Mouse (Mus musculus): ENCODE measurements around the gene Dnajb2.

Dnajb2 gene

GRCm38 (mm10) chr1:75236117-75237050 lies at the start of gene Dnajb2:
Dnajb2 (plus strand) TSS chr1:75236406.
- peak; percentile 94 to 96 for DNase-seq (ENCODE audit: inconsistent age in 2 of 2, low spot score in 1 of 2)

- no peak for DNase-seq (ENCODE audit: inconsistent age in 2 of 2, low spot score in 1 of 2)
These were observed 49.1 kb upstream of the Dnajb2 start for GRCm38 (mm10) chr1:75187126-75187525.

GRCm38 (mm10) chr1:75187914-75188483 lies 48.2 kb upstream of the Dnajb2 start:
- no peak for DNase-seq (ENCODE audit: inconsistent age in 2 of 2, low spot score in 1 of 2)

- DNase-seq (ENCODE audit: inconsistent age in 2 of 2, low spot score in 1 of 2) = no peak
These were observed 45.6 kb upstream of the Dnajb2 start for GRCm38 (mm10) chr1:75190577-75190976.

- DNase-seq (ENCODE audit: inconsistent age in 2 of 2, low spot score in 1 of 2) = no peak
These were observed 45.0 kb upstream of the Dnajb2 start for GRCm38 (mm10) chr1:75191258-75191621.

GRCm38 (mm10) chr1:75191622-75192402 lies 44.4 kb upstream of the Dnajb2 start, which contains the start of the genes Ankzf1 and Atg9a:
Ankzf1 (plus strand) TSS chr1:75192151.
Atg9a (minus strand) TSS chr1:75192196.
- peak; percentile 97 to 98 for DNase-seq (ENCODE audit: inconsistent age in 2 of 2, low spot score in 1 of 2)

- peak in 1 of 2 experiments; percentile 64 for DNase-seq (ENCODE audit: inconsistent age in 2 of 2, low spot score in 1 of 2)
These were observed 43.8 kb upstream of the Dnajb2 start for GRCm38 (mm10) chr1:75192452-75192851.

GRCm38 (mm10) chr1:75201236-75201635 lies 35.0 kb upstream of the Dnajb2 start:
- no peak for DNase-seq (ENCODE audit: inconsistent age in 2 of 2, low spot score in 1 of 2)

- DNase-seq (ENCODE audit: inconsistent age in 2 of 2, low spot score in 1 of 2) = peak; percentile 52 to 87
These were observed 27.1 kb upstream of the Dnajb2 start for GRCm38 (mm10) chr1:75208967-75209678.

GRCm38 (mm10) chr1:75210136-75211087 lies 25.8 kb upstream of the Dnajb2 start, which contains the start of the genes Glb1l and Stk16:
Glb1l (minus strand) TSS chr1:75210813.
Stk16 (plus strand) TSS chr1:75210838.
- DNase-seq (ENCODE audit: inconsistent age in 2 of 2, low spot score in 1 of 2) = peak; percentile 96 to 98

GRCm38 (mm10) chr1:75211141-75211708 lies 25.0 kb upstream of the Dnajb2 start:
- no peak for DNase-seq (ENCODE audit: inconsistent age in 2 of 2, low spot score in 1 of 2)

- no peak for DNase-seq (ENCODE audit: inconsistent age in 2 of 2, low spot score in 1 of 2)
These were observed 23.7 kb upstream of the Dnajb2 start for GRCm38 (mm10) chr1:75212542-75212941.

- DNase-seq (ENCODE audit: inconsistent age in 2 of 2, low spot score in 1 of 2) = no peak
These were observed 23.1 kb upstream of the Dnajb2 start for GRCm38 (mm10) chr1:75213096-75213495.

- DNase-seq (ENCODE audit: inconsistent age in 2 of 2, low spot score in 1 of 2) = no peak
These were observed 21.8 kb upstream of the Dnajb2 start for GRCm38 (mm10) chr1:75214442-75214841.

- peak in 1 of 2 experiments; percentile 62 for DNase-seq (ENCODE audit: inconsistent age in 2 of 2, low spot score in 1 of 2)
These were observed 21.3 kb upstream of the Dnajb2 start for GRCm38 (mm10) chr1:75214886-75215285.

- no peak for DNase-seq (ENCODE audit: inconsistent age in 2 of 2, low spot score in 1 of 2)
These were observed 20.4 kb upstream of the Dnajb2 start for GRCm38 (mm10) chr1:75215785-75216184.

GRCm38 (mm10) chr1:75216797-75217585 lies 19.2 kb upstream of the Dnajb2 start:
- no peak for DNase-seq (ENCODE audit: inconsistent age in 2 of 2, low spot score in 1 of 2)

GRCm38 (mm10) chr1:75217893-75218226 lies 18.3 kb upstream of the Dnajb2 start:
- no peak for DNase-seq (ENCODE audit: inconsistent age in 2 of 2, low spot score in 1 of 2)

Data from adrenal gland, adult (tissue).